Mouse (Mus musculus): Measurements from ENCODE around the gene Olfr1137.

GRCm38 (mm10) chr2:87713079-87713478, at the start of gene Olfr1137:
- no peak for TF ChIP-seq FLI1 (IDR thresholded peaks at IDR 0.05; ENCODE audit: low read length)
- no peak for TF ChIP-seq GATA1 (IDR thresholded peaks at IDR 0.05; ENCODE audit: borderline replicate concordance, low read length)
